Mouse (Mus musculus) subcutaneous adipose tissue, adult 2 months (tissue): ENCODE measurements around the gene F8. TPM values are rescaled to one million over a fixed set of nuclear protein-coding genes. Genes with fewer than 3 reads are reported as not detected.

Source experiments
- polyA plus RNA-seq: library from polyadenylated mRNA; depleted of rRNA; stranded (reverse); fragments of >200 nt; gene quantifications from 2 replicates; pipeline ENCODE4 v1.2.3, GENCODE M21; 2012; ENCODE audit warnings: low replicate concordance; rRNA removed

Gene F8
- polyA plus RNA-seq: 0.77 and 1.8 TPM in 2 replicates

DNA sequence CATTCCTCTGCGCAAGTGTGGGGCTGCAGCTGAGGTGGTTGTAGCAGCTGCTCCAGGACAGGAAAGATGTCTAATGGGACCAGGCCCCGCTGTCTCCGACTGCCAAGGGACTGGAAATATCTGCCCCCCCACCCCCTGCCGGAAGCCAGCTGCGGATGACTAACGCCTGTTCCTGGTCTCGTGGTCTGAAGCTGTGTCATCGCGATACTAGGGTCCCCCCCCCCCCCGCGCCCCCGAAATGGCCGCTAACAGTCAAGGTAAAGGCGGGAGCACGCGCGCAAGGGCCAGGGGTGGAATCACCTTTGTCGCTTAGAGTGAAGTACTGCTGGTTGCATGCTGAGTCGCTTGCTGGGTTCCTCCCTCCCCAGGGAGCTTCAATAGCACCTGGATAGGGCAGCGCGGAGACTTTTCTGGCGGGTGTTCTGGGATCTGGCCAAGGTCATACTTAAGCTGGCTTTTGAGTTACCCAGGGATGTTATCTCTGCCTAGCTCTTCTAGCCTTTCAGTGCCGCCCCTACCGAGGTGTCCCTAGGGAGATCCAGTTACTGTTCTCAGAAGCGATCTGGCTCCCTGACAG lies at the start of gene F8, which contains the start of gene Fundc2:
TSS of gene F8 (minus strand) at position 421 of the 577 bp plus-strand sequence.
TSS of gene Fundc2 (plus strand) at position 205 of the 577 bp plus-strand sequence.

DNA sequence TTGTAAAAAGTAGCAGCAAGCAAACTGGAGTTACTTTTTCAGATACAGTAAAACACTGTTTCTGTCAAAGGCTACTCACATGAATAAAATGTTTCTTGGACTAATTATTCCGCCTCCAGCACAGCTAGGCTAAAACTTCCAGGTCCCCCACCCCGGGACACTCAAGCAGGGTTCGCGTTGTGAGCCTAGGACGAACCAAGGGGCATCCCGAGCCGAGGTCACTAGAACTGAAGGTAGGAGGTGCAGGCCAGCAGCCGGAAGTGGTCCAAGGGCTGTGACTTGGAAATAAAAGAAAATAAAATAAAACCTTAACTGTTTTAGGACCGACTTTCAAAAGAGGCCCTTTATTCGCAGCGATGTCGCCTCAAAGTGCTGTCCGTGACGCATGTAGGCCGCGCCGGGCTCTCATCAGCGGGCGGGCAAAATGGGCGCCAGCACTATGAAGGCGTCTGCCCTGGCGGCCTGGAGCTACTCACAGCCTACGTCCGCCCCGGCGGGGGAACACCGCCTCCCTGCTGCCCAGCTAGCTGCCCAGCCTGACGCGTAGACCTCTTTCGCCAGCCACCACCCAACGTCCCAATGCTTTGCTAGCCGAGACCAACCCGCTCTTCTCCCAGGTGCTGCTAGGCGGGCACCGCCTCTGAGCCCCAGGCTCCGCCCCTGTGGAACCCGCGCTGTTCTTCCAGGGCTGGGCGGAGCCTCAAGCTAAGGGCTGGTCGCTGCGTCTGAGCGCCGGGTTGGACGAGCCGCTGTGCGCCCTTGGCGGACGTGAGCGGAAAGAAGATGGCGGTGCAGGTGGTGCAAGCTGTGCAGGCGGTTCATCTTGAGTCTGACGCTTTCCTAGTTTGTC lies 33.7 kb upstream of the F8 start, which contains the start of the genes Cmc4, Mtcp1 and Brcc3:
TSS of gene Cmc4 (minus strand) at position 649 of the 850 bp plus-strand sequence.
TSS of gene Mtcp1 (minus strand) at position 653 of the 850 bp plus-strand sequence.
TSS of gene Brcc3 (plus strand) at position 693 of the 850 bp plus-strand sequence.

DNA sequence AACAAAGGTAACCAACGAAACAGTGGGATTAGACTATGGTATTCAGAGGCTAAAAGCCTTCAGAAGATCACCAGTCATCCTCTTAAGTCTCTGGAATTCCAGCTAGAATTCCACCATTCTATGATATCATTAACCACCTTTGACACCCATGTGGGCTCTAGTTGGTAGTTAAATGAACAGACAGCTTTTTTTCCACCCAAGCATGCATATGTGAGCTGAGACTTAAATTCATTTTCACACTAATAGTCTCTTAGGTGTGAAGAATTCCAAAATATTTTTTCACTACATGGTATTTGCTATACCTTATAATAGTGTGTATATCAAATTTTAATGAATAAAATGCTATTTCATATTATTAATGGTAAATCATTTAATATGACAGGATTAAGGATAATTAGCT lies 218.7 kb downstream of the F8 start, which contains the start of gene Smim9:
TSS of gene Smim9 (minus strand) at position 101 of the 400 bp plus-strand sequence.

DNA sequence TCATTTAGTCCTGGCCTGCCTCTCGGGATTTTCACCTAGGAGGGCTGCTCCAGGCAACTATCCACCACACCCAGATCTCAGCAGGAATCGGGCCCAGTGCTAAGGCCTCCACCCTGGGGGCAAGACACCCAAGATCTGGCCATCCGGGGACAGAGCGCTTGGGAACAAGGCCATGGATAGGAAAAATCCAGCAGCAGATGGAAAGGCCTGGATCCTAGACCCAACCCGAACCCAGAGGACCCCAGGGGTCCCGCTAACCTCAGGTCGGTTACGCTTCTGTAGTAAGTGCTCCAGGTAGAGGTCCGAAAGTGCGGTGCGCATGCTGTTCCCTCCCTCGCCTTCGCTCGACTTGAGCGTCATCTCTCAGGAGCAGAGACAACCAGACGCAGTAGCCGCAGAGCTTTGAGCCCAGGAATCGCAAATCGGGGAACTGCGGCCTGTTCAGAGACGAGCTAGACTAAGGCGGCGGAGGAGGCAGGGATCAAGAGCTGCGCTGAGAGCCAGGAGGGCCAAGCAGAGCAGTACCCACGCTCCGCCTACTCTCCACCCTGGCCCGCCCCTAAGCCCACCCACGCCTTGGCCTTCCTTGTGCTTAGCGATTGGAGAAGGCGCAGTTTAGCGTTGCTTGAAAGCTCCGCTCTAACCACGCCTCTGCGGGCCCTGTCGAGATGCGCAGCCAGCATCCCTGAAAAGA lies 251.8 kb downstream of the F8 start, which contains the start of gene Mpp1:
TSS of gene Mpp1 (minus strand) at position 550 of the 694 bp plus-strand sequence.

Other genes starting within 250 kb of the F8 start
- not detected in 2 replicates for gene Smim9, start 218.8 kb downstream of the F8 start, polyA plus RNA-seq
- 14.5 and 16.3 TPM in 2 replicates for gene Fundc2, start 216 bp downstream of the F8 start, polyA plus RNA-seq
- gene Cmc4, start 34.0 kb upstream of the F8 start, polyA plus RNA-seq: 3.4 and 6.8 TPM in 2 replicates
- 6.7 and 7.5 TPM in 2 replicates for gene Mtcp1, start 34.0 kb upstream of the F8 start, polyA plus RNA-seq
- gene Brcc3, start 34.0 kb upstream of the F8 start, polyA plus RNA-seq: 7.8 and 9.4 TPM in 2 replicates
- 3.2 and 4.8 TPM in 2 replicates for gene Vbp1, start 131.7 kb upstream of the F8 start, polyA plus RNA-seq
- gene Rab39b, start 195.6 kb upstream of the F8 start, polyA plus RNA-seq: 0.07 and 0.58 TPM in 2 replicates